Mouse (Mus musculus) kidney, postnatal 10 days (tissue): ENCODE results near the gene Tmub2.

Experiments
- DNase-seq: peaks from one replicate; pipeline ENCODE4 v3.0.0; 2021; ENCODE audit warnings: mixed read lengths

Gene Tmub2

GRCm38 (mm10) chr11:102284501-102285094 is at the start of gene Tmub2:
Tmub2 (plus strand) TSS chr11:102284931.
- peak; percentile 98 for DNase-seq

- DNase-seq, result no peak
These were observed 48.7 kb upstream of the Tmub2 start for GRCm38 (mm10) chr11:102236022-102236421.

- DNase-seq, result no peak
These were observed 44.1 kb upstream of the Tmub2 start for GRCm38 (mm10) chr11:102240636-102241035.

GRCm38 (mm10) chr11:102241246-102241645 is 43.5 kb upstream of the Tmub2 start:
- DNase-seq, result no peak

- DNase-seq, result no peak
These were observed 42.9 kb upstream of the Tmub2 start for GRCm38 (mm10) chr11:102241874-102242273.

GRCm38 (mm10) chr11:102244926-102245449 is 39.7 kb upstream of the Tmub2 start:
- peak; percentile 75 for DNase-seq

- DNase-seq, result no peak
These were observed 39.0 kb upstream of the Tmub2 start for GRCm38 (mm10) chr11:102245581-102246272.

GRCm38 (mm10) chr11:102246273-102246635 is 38.5 kb upstream of the Tmub2 start:
- DNase-seq, result no peak

GRCm38 (mm10) chr11:102246871-102247270 is 37.9 kb upstream of the Tmub2 start:
- no peak for DNase-seq

GRCm38 (mm10) chr11:102248630-102249230 is 36.0 kb upstream of the Tmub2 start, which contains the start of gene BC030867:
BC030867 (plus strand) TSS chr11:102248882.
- DNase-seq, result peak; percentile 96

- no peak for DNase-seq
These were observed 35.2 kb upstream of the Tmub2 start for GRCm38 (mm10) chr11:102249351-102250090.

GRCm38 (mm10) chr11:102257514-102257913 is 27.2 kb upstream of the Tmub2 start:
- DNase-seq, result peak; percentile 47

GRCm38 (mm10) chr11:102258095-102258494 is 26.6 kb upstream of the Tmub2 start:
- no peak for DNase-seq

- no peak for DNase-seq
These were observed 26.2 kb upstream of the Tmub2 start for GRCm38 (mm10) chr11:102258521-102258920.

- no peak for DNase-seq
These were observed 21.5 kb upstream of the Tmub2 start for GRCm38 (mm10) chr11:102263211-102263610.

GRCm38 (mm10) chr11:102265816-102266215 is 18.9 kb upstream of the Tmub2 start:
- DNase-seq, result no peak

GRCm38 (mm10) chr11:102266631-102267355 is 17.9 kb upstream of the Tmub2 start:
- peak; percentile 25 for DNase-seq

- peak; percentile 86 for DNase-seq
These were observed 17.3 kb upstream of the Tmub2 start for GRCm38 (mm10) chr11:102267480-102267879.

- no peak for DNase-seq
These were observed 16.0 kb upstream of the Tmub2 start, which contains the start of gene Asb16 for GRCm38 (mm10) chr11:102268520-102269244. Asb16 (plus strand) TSS chr11:102268743.

- DNase-seq, result peak; percentile 74
These were observed 8.3 kb upstream of the Tmub2 start for GRCm38 (mm10) chr11:102276411-102276915.

GRCm38 (mm10) chr11:102277754-102278153 is 7.0 kb upstream of the Tmub2 start:
- DNase-seq, result no peak
